Mouse (Mus musculus): Measurements from ENCODE around the gene Brms1. TPM values are rescaled to one million over a fixed set of nuclear protein-coding genes. Genes with fewer than 3 reads are reported as not detected.
"Not testable (repeated sequence)": the region's sequence is repeated elsewhere in the genome, so short reads cannot be mapped to it uniquely, and the experiment has no call there.

The Brms1 gene
- polyA plus RNA-seq (2014; fragmentation: Nextera tagmentation; extraction: Ambion mirVana), result 61.2 and 61.3 TPM in 2 replicates

GRCm38 (mm10) chr19:5040862-5041523 lies at the start of gene Brms1:
Brms1 (plus strand) TSS chr19:5041354.
- Histone ChIP-seq H3K9ac (ENCODE audit: low read depth, low read length) (peak within 1 kb of the TSS; percentile 87), H3K4me1 (replicated peaks; ENCODE audit: control insufficient read depth, insufficient read depth, low read length) (peaks cover 28% of the 10 kb centered on the region), H3K4me2 (peak within 1 kb of the TSS; percentile 94), H3K36me3 (ENCODE audit: control insufficient read depth, insufficient read depth, low read length) (peaks cover 5% of the 10 kb centered on the region; the same call in 1 of the 2 replicates), H3K27me3 (replicated peaks; ENCODE audit: control insufficient read depth, insufficient read depth, low read length) (no peaks in the 10 kb centered on the region), H3K4me3 (ENCODE audit: low read depth, low read length) (peak within 1 kb of the TSS; percentile 92), H3K27ac (ENCODE audit: low read depth, low read length) (peak within 1 kb of the TSS; percentile 79), H3K9me3 (ENCODE audit: control insufficient read depth, low read length) (no peaks in the 10 kb centered on the region)
- WGBS, result 4% methylated on average over 40 of the region's 40 CpGs
- ATAC-seq (replicated peaks; ENCODE audit: low FRiP score), result peak; percentile 82
- peak; percentile 91 for DNase-seq (ENCODE audit: low spot score)

GRCm38 (mm10) chr19:4992371-4992770 lies 48.8 kb upstream of the Brms1 start:
- DNase-seq (ENCODE audit: low spot score) (no peak), ATAC-seq (replicated peaks; ENCODE audit: low FRiP score) (no peak)
- WGBS, result 15% methylated on average over 8 of the region's 8 CpGs
- H3K27ac ChIP-seq (ENCODE audit: low read depth, low read length), result no peak overlapping the region
- H3K4me3 ChIP-seq (ENCODE audit: low read depth, low read length), result no peak overlapping the region
- H3K9me3 ChIP-seq (ENCODE audit: control insufficient read depth, low read length), result no peaks in the 10 kb centered on the region
- H3K36me3 ChIP-seq (ENCODE audit: control insufficient read depth, insufficient read depth, low read length), result no peaks in the 10 kb centered on the region
- H3K9ac ChIP-seq (ENCODE audit: low read depth, low read length), result no peak overlapping the region
- peaks cover 45% of the 10 kb centered on the region for H3K27me3 ChIP-seq (replicated peaks; ENCODE audit: control insufficient read depth, insufficient read depth, low read length)
- no peak overlapping the region for H3K4me2 ChIP-seq
- H3K4me1 ChIP-seq (replicated peaks; ENCODE audit: control insufficient read depth, insufficient read depth, low read length), result no peaks in the 10 kb centered on the region

GRCm38 (mm10) chr19:4992904-4993303 lies 48.2 kb upstream of the Brms1 start:
- no peaks in the 10 kb centered on the region for H3K4me1 ChIP-seq (replicated peaks; ENCODE audit: control insufficient read depth, insufficient read depth, low read length)
- H3K9ac ChIP-seq (ENCODE audit: low read depth, low read length), result no peak overlapping the region
- no peak overlapping the region for H3K4me2 ChIP-seq
- peaks cover 46% of the 10 kb centered on the region for H3K27me3 ChIP-seq (replicated peaks; ENCODE audit: control insufficient read depth, insufficient read depth, low read length)
- ATAC-seq (replicated peaks; ENCODE audit: low FRiP score) (no peak), DNase-seq (ENCODE audit: low spot score) (no peak)
- no peaks in the 10 kb centered on the region for H3K9me3 ChIP-seq (ENCODE audit: control insufficient read depth, low read length)
- no peak overlapping the region for H3K4me3 ChIP-seq (ENCODE audit: low read depth, low read length)
- 3% methylated on average over 9 of the region's 9 CpGs for WGBS
- no peaks in the 10 kb centered on the region for H3K36me3 ChIP-seq (ENCODE audit: control insufficient read depth, insufficient read depth, low read length)
- H3K27ac ChIP-seq (ENCODE audit: low read depth, low read length), result no peak overlapping the region

- H3K27ac ChIP-seq (ENCODE audit: low read depth, low read length), result no peak overlapping the region
- ATAC-seq (replicated peaks; ENCODE audit: low FRiP score) (no peak), DNase-seq (ENCODE audit: low spot score) (no peak)
- no peak overlapping the region for H3K4me3 ChIP-seq (ENCODE audit: low read depth, low read length)
- H3K4me1 ChIP-seq (replicated peaks; ENCODE audit: control insufficient read depth, insufficient read depth, low read length), result no peaks in the 10 kb centered on the region
- peaks cover 48% of the 10 kb centered on the region for H3K27me3 ChIP-seq (replicated peaks; ENCODE audit: control insufficient read depth, insufficient read depth, low read length)
- H3K9me3 ChIP-seq (ENCODE audit: control insufficient read depth, low read length), result no peaks in the 10 kb centered on the region
- no peak overlapping the region for H3K9ac ChIP-seq (ENCODE audit: low read depth, low read length)
- H3K36me3 ChIP-seq (ENCODE audit: control insufficient read depth, insufficient read depth, low read length), result no peaks in the 10 kb centered on the region
- WGBS, result 52% methylated on average over 5 of the region's 5 CpGs
- no peak overlapping the region for H3K4me2 ChIP-seq
Measured at GRCm38 (mm10) chr19:4994043-4994442, 47.1 kb upstream of the Brms1 start.

DNA sequence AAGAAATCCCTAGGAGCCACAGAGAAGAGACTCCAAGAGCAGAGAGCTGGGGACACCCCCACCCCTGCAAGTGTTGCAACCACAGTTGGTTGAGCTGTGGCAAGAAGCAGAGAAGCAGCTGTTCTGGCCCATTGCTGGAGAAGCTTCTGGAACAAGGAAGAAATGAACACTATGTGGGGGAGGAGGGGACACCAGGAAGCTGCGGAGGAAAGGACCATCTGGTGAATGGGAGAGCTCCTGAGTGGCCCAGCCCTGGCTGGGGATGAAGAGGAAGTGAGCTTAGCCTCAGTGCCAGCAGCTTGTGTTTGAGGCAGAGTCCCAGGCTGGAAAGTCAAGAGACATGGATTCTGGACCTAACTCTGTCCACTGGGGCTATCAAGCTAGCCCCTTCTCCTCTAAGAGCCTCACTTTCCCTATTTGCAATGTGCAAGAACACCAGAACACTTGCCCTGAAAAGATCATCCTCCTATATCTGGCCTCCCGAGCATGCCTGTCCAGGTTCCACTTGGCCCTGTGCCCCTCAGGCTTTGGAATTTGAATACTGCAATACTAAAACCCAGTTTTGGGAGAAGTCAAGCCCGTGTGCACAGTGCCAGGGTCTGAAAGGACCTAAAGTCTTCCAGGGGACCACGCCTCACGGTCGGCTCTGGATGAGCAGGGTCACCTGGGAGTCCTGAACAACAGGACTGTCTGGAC lies 41.6 kb upstream of the Brms1 start:
- H3K9ac ChIP-seq (ENCODE audit: low read depth, low read length), result no peak overlapping the region
- no peak overlapping the region for H3K4me2 ChIP-seq
- no peaks in the 10 kb centered on the region for H3K36me3 ChIP-seq (ENCODE audit: control insufficient read depth, insufficient read depth, low read length)
- H3K27ac ChIP-seq (ENCODE audit: low read depth, low read length), result no peak overlapping the region
- no peak for DNase-seq (ENCODE audit: low spot score)
- no peak for ATAC-seq (replicated peaks; ENCODE audit: low FRiP score)
- 57% methylated on average over 6 of the region's 6 CpGs for WGBS
- no peaks in the 10 kb centered on the region; the same call in 1 of the 2 replicates for H3K4me1 ChIP-seq (replicated peaks; ENCODE audit: control insufficient read depth, insufficient read depth, low read length)
- H3K27me3 ChIP-seq (replicated peaks; ENCODE audit: control insufficient read depth, insufficient read depth, low read length), result peaks cover 33% of the 10 kb centered on the region
- H3K9me3 ChIP-seq (ENCODE audit: control insufficient read depth, low read length), result no peaks in the 10 kb centered on the region
- no peak overlapping the region for H3K4me3 ChIP-seq (ENCODE audit: low read depth, low read length)

- Histone ChIP-seq H3K36me3 (ENCODE audit: control insufficient read depth, insufficient read depth, low read length) (no peaks in the 10 kb centered on the region), H3K4me1 (replicated peaks; ENCODE audit: control insufficient read depth, insufficient read depth, low read length) (no peaks in the 10 kb centered on the region; the same call in 1 of the 2 replicates), H3K9me3 (ENCODE audit: control insufficient read depth, low read length) (no peaks in the 10 kb centered on the region), H3K27me3 (replicated peaks; ENCODE audit: control insufficient read depth, insufficient read depth, low read length) (peaks cover 31% of the 10 kb centered on the region), H3K27ac (ENCODE audit: low read depth, low read length) (no peak overlapping the region), H3K4me3 (ENCODE audit: low read depth, low read length) (0 out of 2 replicates have a peak overlapping the region, but pooled peaks have one; percentile 7), H3K4me2 (peak overlapping the region; percentile 43), H3K9ac (ENCODE audit: low read depth, low read length) (no peak overlapping the region)
- ATAC-seq (replicated peaks; ENCODE audit: low FRiP score) (no peak), DNase-seq (ENCODE audit: low spot score) (peak; percentile 72)
- WGBS, result 3% methylated on average over 39 of the region's 39 CpGs
Measured at GRCm38 (mm10) chr19:5001666-5002406, 39.3 kb upstream of the Brms1 start.

GRCm38 (mm10) chr19:5003644-5004043 lies 37.5 kb upstream of the Brms1 start:
- ATAC-seq (replicated peaks; ENCODE audit: low FRiP score); H3K4me1 ChIP-seq (replicated peaks; ENCODE audit: control insufficient read depth, insufficient read depth, low read length); H3K36me3 ChIP-seq (ENCODE audit: control insufficient read depth, insufficient read depth, low read length); H3K4me3 ChIP-seq (ENCODE audit: low read depth, low read length); H3K27ac ChIP-seq (ENCODE audit: low read depth, low read length); DNase-seq (ENCODE audit: low spot score); H3K9me3 ChIP-seq (ENCODE audit: control insufficient read depth, low read length); H3K9ac ChIP-seq (ENCODE audit: low read depth, low read length); H3K4me2 ChIP-seq: not testable (repeated sequence)
- 37% methylated on average over 2 of the region's 2 CpGs for WGBS
- H3K27me3 ChIP-seq (replicated peaks; ENCODE audit: control insufficient read depth, insufficient read depth, low read length), result peaks cover 23% of the 10 kb centered on the region

DNA sequence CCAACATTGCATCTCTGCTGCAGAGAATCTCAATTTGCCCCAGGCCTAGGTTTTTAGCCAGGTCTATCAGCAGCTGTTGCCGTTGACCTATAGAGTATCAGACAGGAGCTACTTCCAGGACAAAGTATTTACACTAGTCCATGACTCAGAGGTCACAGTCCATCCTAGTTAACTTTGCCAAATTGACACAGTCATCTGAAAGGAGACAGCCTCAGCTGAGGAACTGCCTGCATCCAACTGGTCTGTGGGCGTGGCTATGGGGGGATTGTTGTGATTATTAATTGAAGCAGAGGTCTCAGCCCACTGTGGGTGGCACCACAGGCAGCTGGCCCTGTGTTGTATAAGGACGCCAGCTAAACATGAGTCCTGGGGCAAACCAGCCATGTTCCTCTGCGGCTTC lies 36.2 kb upstream of the Brms1 start:
- Histone ChIP-seq H3K4me1 (replicated peaks; ENCODE audit: control insufficient read depth, insufficient read depth, low read length) (no peaks in the 10 kb centered on the region; the same call in 1 of the 2 replicates), H3K9ac (ENCODE audit: low read depth, low read length) (no peak overlapping the region), H3K4me3 (ENCODE audit: low read depth, low read length) (no peak overlapping the region), H3K9me3 (ENCODE audit: control insufficient read depth, low read length) (no peaks in the 10 kb centered on the region), H3K27me3 (replicated peaks; ENCODE audit: control insufficient read depth, insufficient read depth, low read length) (peaks cover 19% of the 10 kb centered on the region), H3K27ac (ENCODE audit: low read depth, low read length) (no peak overlapping the region), H3K4me2 (no peak overlapping the region), H3K36me3 (ENCODE audit: control insufficient read depth, insufficient read depth, low read length) (no peaks in the 10 kb centered on the region)
- ATAC-seq (replicated peaks; ENCODE audit: low FRiP score) (no peak), DNase-seq (ENCODE audit: low spot score) (no peak)
- WGBS, result 65% methylated on average over 4 of the region's 4 CpGs

Data from liver, embryonic 11.5 days (tissue).